Mouse (Mus musculus) hindbrain, embryonic 13.5 days (tissue): ENCODE measurements around the gene Frat2. TPM values are rescaled to one million over a fixed set of nuclear protein-coding genes. Genes with fewer than 3 reads are reported as not detected.

Experiments
- polyA plus RNA-seq: library from polyadenylated mRNA; unstranded; fragments of >200 nt; fragmentation: Nextera tagmentation; extraction: Ambion mirVana; gene quantifications from 2 replicates; pipeline ENCODE4 v1.2.1, GENCODE M21; 2015

Frat2 gene
- polyA plus RNA-seq, 1 experiment from 2014 or later, result 10.4 TPM

Other genes starting within 250 kb of the Frat2 start
- 22.3 and 25.6 TPM in 2 replicates for gene Slit1, start 104.5 kb downstream of the Frat2 start, polyA plus RNA-seq
- gene Arhgap19, start 46.1 kb downstream of the Frat2 start, polyA plus RNA-seq, result 6.3 and 7.6 TPM in 2 replicates
- 25.6 and 27.8 TPM in 2 replicates for gene Frat1, start 18.2 kb downstream of the Frat2 start, polyA plus RNA-seq
- gene Rrp12, start 48.0 kb upstream of the Frat2 start, polyA plus RNA-seq, result 15.6 and 15.7 TPM in 2 replicates
- gene Pgam1, start 63.8 kb upstream of the Frat2 start, polyA plus RNA-seq, result 465 and 466 TPM in 2 replicates
- 65.8 and 67.0 TPM in 2 replicates for gene Exosc1, start 85.3 kb upstream of the Frat2 start, polyA plus RNA-seq
- 78.8 and 80.7 TPM in 2 replicates for gene Zdhhc16, start 85.3 kb upstream of the Frat2 start, polyA plus RNA-seq
- 36.5 and 39.7 TPM in 2 replicates for gene Mms19, start 133.0 kb upstream of the Frat2 start, polyA plus RNA-seq
- 10.8 and 11.4 TPM in 2 replicates for gene Ubtd1, start 133.6 kb upstream of the Frat2 start, polyA plus RNA-seq
- gene Ankrd2, start 187.9 kb upstream of the Frat2 start, polyA plus RNA-seq, result 0.35 and 0.53 TPM in 2 replicates
- gene Hoga1, start 197.5 kb upstream of the Frat2 start, polyA plus RNA-seq, result 1.3 and 1.7 TPM in 2 replicates
- gene 4933411K16Rik, start 204.1 kb upstream of the Frat2 start, polyA plus RNA-seq, result not detected in 2 replicates
- 125 TPM in 2 replicates for gene Morn4, start 238.2 kb upstream of the Frat2 start, polyA plus RNA-seq
- gene Pi4k2a, start 242.3 kb upstream of the Frat2 start, polyA plus RNA-seq, result 27.0 and 27.9 TPM in 2 replicates